Mouse (Mus musculus): ENCODE results near the gene Cfap45. TPM values are rescaled to one million over a fixed set of nuclear protein-coding genes. Genes with fewer than 3 reads are reported as not detected.

The Cfap45 gene
- polyA plus RNA-seq, 1 experiment from 2014 or later = 1.6 TPM

- peaks cover 39% of the 10 kb centered on the region for H3K4me1 ChIP-seq
- H3K27me3 ChIP-seq (ENCODE audit: poor library complexity, severe bottlenecking) = peaks cover 6% of the 10 kb centered on the region; the same call in 1 of the 2 replicates
- WGBS = 37% methylated on average over 13 of the region's 13 CpGs
- no peak for DNase-seq (ENCODE audit: extremely low spot score, low spot score)
- H3K27ac ChIP-seq = peak overlapping the region; percentile 68
- no peaks in the 10 kb centered on the region for H3K36me3 ChIP-seq (replicated peaks)
- H3K4me3 ChIP-seq = peak overlapping the region; percentile 17; the same call in 1 of the 2 replicates
- peaks cover 7% of the 10 kb centered on the region for H3K9me3 ChIP-seq
Measured at GRCm38 (mm10) chr1:172512962-172513361, 7.6 kb upstream of the Cfap45 start.

- Histone ChIP-seq H3K4me3 (no peak overlapping the region), H3K9me3 (peaks cover 9% of the 10 kb centered on the region), H3K4me1 (peaks cover 34% of the 10 kb centered on the region), H3K36me3 (replicated peaks) (no peaks in the 10 kb centered on the region), H3K27ac (peak overlapping the region; percentile 68; the same call in 1 of the 2 replicates), H3K27me3 (ENCODE audit: poor library complexity, severe bottlenecking) (peaks cover 5% of the 10 kb centered on the region; the same call in 1 of the 2 replicates)
- 87% methylated on average over 17 of the region's 17 CpGs for WGBS
- no peak for DNase-seq (ENCODE audit: extremely low spot score, low spot score)
Measured at GRCm38 (mm10) chr1:172513525-172514212, 6.9 kb upstream of the Cfap45 start.

GRCm38 (mm10) chr1:172514213-172514529, 6.4 kb upstream of the Cfap45 start:
- Histone ChIP-seq H3K27ac (no peak overlapping the region), H3K9me3 (peaks cover 9% of the 10 kb centered on the region), H3K4me3 (no peak overlapping the region), H3K27me3 (ENCODE audit: poor library complexity, severe bottlenecking) (peaks cover 6% of the 10 kb centered on the region; the same call in 1 of the 2 replicates), H3K4me1 (peaks cover 31% of the 10 kb centered on the region), H3K36me3 (replicated peaks) (no peaks in the 10 kb centered on the region)
- 87% methylated on average over 4 of the region's 4 CpGs for WGBS
- DNase-seq (ENCODE audit: extremely low spot score, low spot score) = no peak

GRCm38 (mm10) chr1:172514551-172515268, 5.9 kb upstream of the Cfap45 start:
- WGBS = 86% methylated on average over 7 of the region's 7 CpGs
- H3K27ac ChIP-seq = no peak overlapping the region

GRCm38 (mm10) chr1:172515396-172515795, 5.2 kb upstream of the Cfap45 start:
- peaks cover 37% of the 10 kb centered on the region for H3K4me1 ChIP-seq
- H3K27me3 ChIP-seq (ENCODE audit: poor library complexity, severe bottlenecking) = peaks cover 13% of the 10 kb centered on the region; the same call in 1 of the 2 replicates
- 0 out of 2 replicates have a peak overlapping the region, but pooled peaks have one; percentile 20 for H3K27ac ChIP-seq
- DNase-seq (ENCODE audit: extremely low spot score, low spot score) = no peak
- no peaks in the 10 kb centered on the region for H3K36me3 ChIP-seq (replicated peaks)
- H3K9me3 ChIP-seq = peaks cover 9% of the 10 kb centered on the region
- 72% methylated on average over 1 of the region's 1 CpGs for WGBS
- no peak overlapping the region for H3K4me3 ChIP-seq

More at GRCm38 (mm10) chr1:172514551-172515268, 5.9 kb upstream of the Cfap45 start:
- Histone ChIP-seq H3K4me3 (no peak overlapping the region), H3K27me3 (ENCODE audit: poor library complexity, severe bottlenecking) (peaks cover 11% of the 10 kb centered on the region; the same call in 1 of the 2 replicates), H3K36me3 (replicated peaks) (no peaks in the 10 kb centered on the region), H3K9me3 (peaks cover 9% of the 10 kb centered on the region), H3K4me1 (peaks cover 35% of the 10 kb centered on the region)
- no peak for DNase-seq (ENCODE audit: extremely low spot score, low spot score)

GRCm38 (mm10) chr1:172518013-172518412, 2.6 kb upstream of the Cfap45 start:
- H3K9me3 ChIP-seq = peaks cover 9% of the 10 kb centered on the region
- 75% methylated on average over 4 of the region's 4 CpGs for WGBS
- DNase-seq (ENCODE audit: extremely low spot score, low spot score) = no peak

GRCm38 (mm10) chr1:172519644-172520043, 957 bp upstream of the Cfap45 start:
- WGBS = 70% methylated on average over 6 of the region's 6 CpGs
- DNase-seq (ENCODE audit: extremely low spot score, low spot score) = no peak
- peaks cover 9% of the 10 kb centered on the region for H3K9me3 ChIP-seq
- H3K27ac ChIP-seq = peak overlapping the region; percentile 83; the same call in 1 of the 2 replicates
- no peaks in the 10 kb centered on the region for H3K36me3 ChIP-seq (replicated peaks)
- peaks cover 31% of the 10 kb centered on the region for H3K4me1 ChIP-seq
- peaks cover 26% of the 10 kb centered on the region for H3K27me3 ChIP-seq (ENCODE audit: poor library complexity, severe bottlenecking)
- H3K4me3 ChIP-seq = no peak overlapping the region

More at GRCm38 (mm10) chr1:172518013-172518412, 2.6 kb upstream of the Cfap45 start:
- Histone ChIP-seq H3K36me3 (replicated peaks) (no peaks in the 10 kb centered on the region), H3K27me3 (ENCODE audit: poor library complexity, severe bottlenecking) (peaks cover 28% of the 10 kb centered on the region), H3K27ac (no peak overlapping the region), H3K4me1 (peaks cover 41% of the 10 kb centered on the region), H3K4me3 (no peak overlapping the region)

- peaks cover 7% of the 10 kb centered on the region for H3K9me3 ChIP-seq
- peaks cover 44% of the 10 kb centered on the region for H3K4me1 ChIP-seq
- no peak overlapping the region for H3K27ac ChIP-seq
- no peak overlapping the region for H3K4me3 ChIP-seq
- DNase-seq (ENCODE audit: extremely low spot score, low spot score) = no peak
- H3K27me3 ChIP-seq (ENCODE audit: poor library complexity, severe bottlenecking) = peaks cover 33% of the 10 kb centered on the region
- no peaks in the 10 kb centered on the region for H3K36me3 ChIP-seq (replicated peaks)
- 65% methylated on average over 7 of the region's 7 CpGs for WGBS
Measured at GRCm38 (mm10) chr1:172522524-172522923, 1.9 kb downstream of the Cfap45 start.

- no peaks in the 10 kb centered on the region for H3K9me3 ChIP-seq
- H3K4me1 ChIP-seq = peaks cover 44% of the 10 kb centered on the region
- peaks cover 39% of the 10 kb centered on the region for H3K27me3 ChIP-seq (ENCODE audit: poor library complexity, severe bottlenecking)
- no peak overlapping the region for H3K4me3 ChIP-seq
- no peaks in the 10 kb centered on the region for H3K36me3 ChIP-seq (replicated peaks)
- WGBS = 81% methylated on average over 12 of the region's 12 CpGs
- DNase-seq (ENCODE audit: extremely low spot score, low spot score) = no peak
- H3K27ac ChIP-seq = no peak overlapping the region
Measured at GRCm38 (mm10) chr1:172523699-172524101, 3.1 kb downstream of the Cfap45 start.

GRCm38 (mm10) chr1:172525027-172525764, 4.6 kb downstream of the Cfap45 start:
- Histone ChIP-seq H3K9me3 (no peaks in the 10 kb centered on the region), H3K4me3 (no peak overlapping the region), H3K27me3 (ENCODE audit: poor library complexity, severe bottlenecking) (peaks cover 37% of the 10 kb centered on the region), H3K27ac (peak overlapping the region; percentile 44; the same call in 1 of the 2 replicates), H3K36me3 (replicated peaks) (no peaks in the 10 kb centered on the region), H3K4me1 (peaks cover 40% of the 10 kb centered on the region)
- 59% methylated on average over 15 of the region's 15 CpGs for WGBS
- no peak for DNase-seq (ENCODE audit: extremely low spot score, low spot score)

- H3K36me3 ChIP-seq (replicated peaks) = no peaks in the 10 kb centered on the region
- peaks cover 40% of the 10 kb centered on the region for H3K4me1 ChIP-seq
- no peak overlapping the region for H3K4me3 ChIP-seq
- H3K27me3 ChIP-seq (ENCODE audit: poor library complexity, severe bottlenecking) = peaks cover 44% of the 10 kb centered on the region
- H3K27ac ChIP-seq = no peak overlapping the region
- H3K9me3 ChIP-seq = no peaks in the 10 kb centered on the region
- no peak for DNase-seq (ENCODE audit: extremely low spot score, low spot score)
- WGBS = 75% methylated on average over 7 of the region's 7 CpGs
Measured at GRCm38 (mm10) chr1:172525971-172526370, 5.4 kb downstream of the Cfap45 start.

- no peak for DNase-seq (ENCODE audit: extremely low spot score, low spot score)
- WGBS = 83% methylated on average over 23 of the region's 23 CpGs
- Histone ChIP-seq H3K27ac (no peak overlapping the region), H3K9me3 (no peaks in the 10 kb centered on the region), H3K36me3 (replicated peaks) (no peaks in the 10 kb centered on the region), H3K4me3 (no peak overlapping the region), H3K27me3 (ENCODE audit: poor library complexity, severe bottlenecking) (peaks cover 46% of the 10 kb centered on the region), H3K4me1 (peaks cover 40% of the 10 kb centered on the region)
Measured at GRCm38 (mm10) chr1:172526380-172527081, 5.9 kb downstream of the Cfap45 start.

Data from forebrain, embryonic 10.5 days (tissue).